Mouse (Mus musculus) MEL (cell line): ENCODE measurements at regions not wholly inside any gene's neighbourhood (a gene's known extent, or its start where the extent isn't known, plus 50 kb on each side); places are given as distances from the start of the nearest gene placed in this dataset.

Source experiments
- DNase-seq: peaks from one replicate; pipeline ENCODE4 v3.0.0; 2011; ENCODE audit warnings: low read depth, low spot score
- H3K27ac ChIP-seq: 2 replicates; pipeline ENCODE4 v1.5.1; 2012; ENCODE audit warnings: low read depth, mild to moderate bottlenecking, control low read depth, low read length, moderate library complexity; ENCODE audit not compliant: control insufficient read depth
- H3K27me3 ChIP-seq, 2 experiments: fragments of 150-350 bp in 1 of 2; sonication (generic) in 1 of 2; 2 replicates each; pipeline ENCODE4 v1.6.1; 2012; ENCODE audit warnings: low read length in 2 of 2, mild to moderate bottlenecking in 2 of 2, improper control_type of control experiment in 1 of 2, moderate library complexity in 1 of 2; ENCODE audit not compliant: insufficient read depth in 2 of 2, control insufficient read depth in 1 of 2
- H3K36me3 ChIP-seq, 2 experiments: 2 replicates each; pipeline ENCODE4 v1.6.1; 2012 to 2014; ENCODE audit warnings: low read length in 2 of 2, improper control_type of control experiment in 1 of 2, inconsistent platforms in 1 of 2, mild to moderate bottlenecking in 1 of 2; ENCODE audit not compliant: insufficient read depth in 2 of 2, control insufficient read depth in 1 of 2
- H3K4me1 ChIP-seq, 2 experiments: fragments of 150-350 bp in 1 of 2; sonication (generic) in 1 of 2; 2 replicates each; pipeline ENCODE4 v1.6.1; 2012; ENCODE audit warnings: low read length in 2 of 2, improper control_type of control experiment in 1 of 2, mild to moderate bottlenecking in 1 of 2; ENCODE audit not compliant: insufficient read depth in 2 of 2, control insufficient read depth in 1 of 2
- H3K4me3 ChIP-seq, 2 experiments: fragments of 150-350 bp in 1 of 2; sonication (generic) in 1 of 2; 2 replicates each; pipeline ENCODE4 v1.5.1; 2012; ENCODE audit warnings: low read depth in 2 of 2, low read length in 2 of 2, mild to moderate bottlenecking in 2 of 2, moderate library complexity in 2 of 2, control low read depth in 1 of 2, improper control_type of control experiment in 1 of 2; ENCODE audit not compliant: control insufficient read depth in 1 of 2, insufficient read depth in 1 of 2
- H3K79me2 ChIP-seq: 2 replicates; pipeline ENCODE4 v1.6.1; 2012; ENCODE audit warnings: mild to moderate bottlenecking, low read length, moderate library complexity; ENCODE audit not compliant: control insufficient read depth, poor library complexity, insufficient read depth
- H3K9ac ChIP-seq: 2 replicates; pipeline ENCODE4 v1.6.1; 2012; ENCODE audit warnings: low read depth, mild to moderate bottlenecking, control low read depth, low read length, moderate library complexity; ENCODE audit not compliant: control insufficient read depth, poor library complexity, severe bottlenecking
- H3K9me3 ChIP-seq: fragments of 150-350 bp; sonication (generic); replicated peaks from 2 replicates; pipeline ENCODE4 v1.6.1; 2012; ENCODE audit warnings: mild to moderate bottlenecking, low read length, improper control_type of control experiment, moderate library complexity; ENCODE audit not compliant: insufficient read depth
- E2F4 ChIP-seq: IDR thresholded peaks from 2 replicates; pipeline ENCODE4 v1.6.1; 2011; ENCODE audit warnings: low read depth, low read length, improper control_type of control experiment, borderline replicate concordance
- EP300 ChIP-seq, 2 experiments: IDR thresholded peaks; 2 replicates each; pipeline ENCODE4 v1.6.1; 2011; ENCODE audit warnings: improper control_type of control experiment in 2 of 2, low read length in 2 of 2, low read depth in 1 of 2, mild to moderate bottlenecking in 1 of 2
- KAT2A ChIP-seq: conservative IDR thresholded peaks from 2 replicates; pipeline ENCODE4 v1.6.1; 2012; ENCODE audit warnings: low read depth, low read length, improper control_type of control experiment, inconsistent platforms
- MAFK ChIP-seq: IDR thresholded peaks from 2 replicates; pipeline ENCODE4 v1.6.1; 2011; ENCODE audit warnings: low read depth, mild to moderate bottlenecking, low read length, improper control_type of control experiment, borderline replicate concordance
- MAZ ChIP-seq: IDR thresholded peaks from 2 replicates; pipeline ENCODE4 v1.6.1; 2012; ENCODE audit warnings: low read depth, mild to moderate bottlenecking, inconsistent platforms, low read length, improper control_type of control experiment
- MXI1 ChIP-seq: IDR thresholded peaks from 2 replicates; pipeline ENCODE4 v1.6.1; 2011; ENCODE audit warnings: mild to moderate bottlenecking, low read depth, low read length, improper control_type of control experiment
- MYB ChIP-seq: IDR thresholded peaks from 2 replicates; pipeline ENCODE4 v1.6.1; 2011; ENCODE audit warnings: mild to moderate bottlenecking, low read depth, low read length, improper control_type of control experiment
- NRF1 ChIP-seq: IDR thresholded peaks from 2 replicates; pipeline ENCODE4 v1.6.1; 2014; ENCODE audit warnings: low read depth, mild to moderate bottlenecking, inconsistent platforms, low read length, improper control_type of control experiment, moderate library complexity; ENCODE audit not compliant: poor library complexity, insufficient read depth, severe bottlenecking
- POLR2AphosphoS2 ChIP-seq: IDR thresholded peaks from 2 replicates; pipeline ENCODE4 v1.6.1; 2011; ENCODE audit warnings: low read length, improper control_type of control experiment
- TAL1 ChIP-seq: IDR thresholded peaks from 2 replicates; pipeline ENCODE4 v1.6.1; 2012; ENCODE audit warnings: mild to moderate bottlenecking, inconsistent platforms, low read length, moderate library complexity, mixed read lengths
- TBP ChIP-seq: IDR thresholded peaks from 2 replicates; pipeline ENCODE4 v1.8.0; 2011; ENCODE audit warnings: low read depth, low read length, improper control_type of control experiment
- UBTF ChIP-seq: IDR thresholded peaks from 2 replicates; pipeline ENCODE4 v1.6.1; 2012; ENCODE audit warnings: low read depth, mild to moderate bottlenecking, inconsistent platforms, low read length, improper control_type of control experiment, moderate library complexity, borderline replicate concordance; ENCODE audit not compliant: insufficient read depth
- USF1 ChIP-seq: IDR thresholded peaks from 2 replicates; pipeline ENCODE4 v1.6.1; 2014; ENCODE audit warnings: low read depth, mild to moderate bottlenecking, inconsistent platforms, low read length, improper control_type of control experiment, moderate library complexity
- USF2 ChIP-seq, 2 experiments: IDR thresholded peaks; 2 replicates each; pipeline ENCODE4 v1.6.1; 2011 to 2012; ENCODE audit warnings: improper control_type of control experiment in 2 of 2, low read length in 2 of 2, borderline replicate concordance in 1 of 2, inconsistent platforms in 1 of 2, low read depth in 1 of 2, mild to moderate bottlenecking in 1 of 2; ENCODE audit not compliant: insufficient read depth in 1 of 2
- ZC3H11A ChIP-seq: IDR thresholded peaks from 2 replicates; pipeline ENCODE4 v1.6.1; 2012; ENCODE audit warnings: low read depth, mild to moderate bottlenecking, inconsistent platforms, low read length, improper control_type of control experiment
- ZKSCAN1 ChIP-seq: IDR thresholded peaks from 2 replicates; pipeline ENCODE4 v1.6.1; 2012; ENCODE audit warnings: low read depth, mild to moderate bottlenecking, inconsistent platforms, low read length, improper control_type of control experiment, moderate library complexity
- ZMIZ1 ChIP-seq: IDR thresholded peaks from 2 replicates; pipeline ENCODE4 v1.6.1; 2012; ENCODE audit warnings: low read depth, mild to moderate bottlenecking, inconsistent platforms, low read length, improper control_type of control experiment, moderate library complexity

GRCm38 (mm10) chr12:32481051-32481450 is 102.5 kb downstream of the Ccdc71l start:
- Histone ChIP-seq H3K27me3 (no peaks in the 10 kb centered on the region), H3K79me2 (no peaks in the 10 kb centered on the region), H3K36me3 (no peaks in the 10 kb centered on the region), H3K4me1 (0 out of 4 replicates have a peak, but pooled peaks cover 0 to 2% of the 10 kb centered on the region in 2 experiments), H3K27ac (no peak overlapping the region), H3K9me3 (no peaks in the 10 kb centered on the region), H3K9ac (no peak overlapping the region), H3K4me3 (no peak overlapping the region)
- TF ChIP-seq UBTF (no peak), ZKSCAN1 (no peak), KAT2A (no peak), TBP (no peak), USF2 (IDR thresholded peaks at IDR 0.05; ENCODE audit: borderline replicate concordance in 1 of 2, insufficient read depth in 1 of 2, low read depth in 1 of 2, low read length in 2 of 2) (no peak), MAZ (no peak), ZC3H11A (no peak), MYB (no peak), EP300 (IDR thresholded peaks at IDR 0.05; ENCODE audit: low read depth in 1 of 2, low read length in 2 of 2) (no peak), POLR2AphosphoS2 (no peak), USF1 (no peak), MAFK (no peak), E2F4 (no peak), NRF1 (no peak)
- no peak for DNase-seq

GRCm38 (mm10) chr12:32482343-32482742 is 103.8 kb downstream of the Ccdc71l start:
- H3K4me1 ChIP-seq = 0 out of 4 replicates have a peak, but pooled peaks cover 0 to 5% of the 10 kb centered on the region in 2 experiments
- no peaks in the 10 kb centered on the region for H3K27me3 ChIP-seq
- DNase-seq = no peak
- no peaks in the 10 kb centered on the region for H3K9me3 ChIP-seq
- TF ChIP-seq MXI1 = no peak
- no peak for TF ChIP-seq ZMIZ1
- no peak for TF ChIP-seq TAL1
- no peaks in the 10 kb centered on the region for H3K79me2 ChIP-seq
- H3K27ac ChIP-seq = no peak overlapping the region
- no peak overlapping the region for H3K4me3 ChIP-seq
- no peaks in the 10 kb centered on the region for H3K36me3 ChIP-seq
- no peak overlapping the region for H3K9ac ChIP-seq
